Mouse (Mus musculus) ES-E14 (cell line): ENCODE data around the gene Apol7b. TPM values are rescaled to one million over a fixed set of nuclear protein-coding genes. Genes with fewer than 3 reads are reported as not detected.
"Not testable (repeated sequence)": the region's sequence is repeated elsewhere in the genome, so short reads cannot be mapped to it uniquely, and the experiment has no call there.

Source experiments
- DNase-seq: peaks from one replicate; pipeline ENCODE4 v3.0.0-alpha.2; 2013; ENCODE audit warnings: low read depth, low spot score
- H3K27ac ChIP-seq: 2 replicates; pipeline ENCODE4 v1.5.1; 2012; ENCODE audit warnings: low read depth, mild to moderate bottlenecking, low read length, moderate library complexity, mixed read lengths; ENCODE audit not compliant: poor library complexity, insufficient read depth, severe bottlenecking
- H3K36me3 ChIP-seq: 2 replicates; pipeline ENCODE4 v1.6.1; 2012; ENCODE audit warnings: mild to moderate bottlenecking, low read length, moderate library complexity, mixed read lengths; ENCODE audit not compliant: control insufficient read depth, poor library complexity, insufficient read depth, severe bottlenecking
- H3K4me1 ChIP-seq, 2 experiments: fragments of 150-350 bp in 1 of 2; sonication (generic) in 1 of 2; 2 replicates each; pipeline ENCODE4 v1.6.1; 2012; ENCODE audit warnings: low read length in 2 of 2, mild to moderate bottlenecking in 1 of 2, mixed read lengths in 1 of 2; ENCODE audit not compliant: control insufficient read depth in 2 of 2, insufficient read depth in 2 of 2, poor library complexity in 1 of 2
- H3K4me3 ChIP-seq, 2 experiments: fragments of 150-350 bp in 1 of 2; sonication (generic) in 1 of 2; 2 replicates each; pipeline ENCODE4 v1.5.1; 2012; ENCODE audit warnings: low read length in 2 of 2, low read depth in 1 of 2, mild to moderate bottlenecking in 1 of 2, mixed read lengths in 1 of 2; ENCODE audit not compliant: insufficient read depth in 1 of 2, poor library complexity in 1 of 2, severe bottlenecking in 1 of 2
- H3K9ac ChIP-seq: 2 replicates; pipeline ENCODE4 v1.6.1; 2012; ENCODE audit warnings: low read depth, mild to moderate bottlenecking, low read length, mixed read lengths; ENCODE audit not compliant: poor library complexity, insufficient read depth, severe bottlenecking
- H3K9me3 ChIP-seq: fragments of 150-350 bp; sonication (generic); 2 replicates; pipeline ENCODE4 v1.6.1; 2012; ENCODE audit warnings: low read depth, mild to moderate bottlenecking, low read length; ENCODE audit not compliant: control insufficient read depth, insufficient read depth
- CHD2 ChIP-seq: IDR thresholded peaks from 2 replicates; pipeline ENCODE4 v1.6.1; 2014; ENCODE audit warnings: mild to moderate bottlenecking, low read depth, low read length, inconsistent platforms
- HCFC1 ChIP-seq: IDR thresholded peaks from 2 replicates; pipeline ENCODE4 v1.6.1; 2012; ENCODE audit warnings: low read length, inconsistent platforms, borderline replicate concordance; ENCODE audit not compliant: insufficient read depth
- MAFK ChIP-seq: IDR thresholded peaks from 2 replicates; pipeline ENCODE4 v1.6.1; 2014; ENCODE audit warnings: mild to moderate bottlenecking, low read depth, low read length, inconsistent platforms; ENCODE audit not compliant: insufficient read depth
- ZC3H11A ChIP-seq: IDR thresholded peaks from 2 replicates; pipeline ENCODE4 v1.6.1; 2012; ENCODE audit warnings: low read depth, mild to moderate bottlenecking, inconsistent platforms, low read length, borderline replicate concordance
- ZNF384 ChIP-seq: IDR thresholded peaks from 2 replicates; pipeline ENCODE4 v1.6.1; 2012; ENCODE audit warnings: low read depth, low read length, inconsistent platforms
- in situ Hi-C, 2 experiments: fragments of 600-800 bp; cut with MboI; formaldehyde crosslinking; loops; one replicate each; pipeline ENCODE4 v1.15.1; 2025; ENCODE audit warnings: low sequenced_read_pairs in 2 of 2, inconsistent platforms in 1 of 2; ENCODE audit not compliant: unreplicated experiment in 2 of 2
- total RNA-seq: library from RNA; depleted of rRNA; stranded (reverse); fragments of 300-350 nt; gene quantifications from 2 replicates; pipeline ENCODE4 v1.2.3, GENCODE M21; 2012; rRNA removed

Apol7b gene
- 3.0 and 3.8 TPM in 2 replicates for total RNA-seq

DNA sequence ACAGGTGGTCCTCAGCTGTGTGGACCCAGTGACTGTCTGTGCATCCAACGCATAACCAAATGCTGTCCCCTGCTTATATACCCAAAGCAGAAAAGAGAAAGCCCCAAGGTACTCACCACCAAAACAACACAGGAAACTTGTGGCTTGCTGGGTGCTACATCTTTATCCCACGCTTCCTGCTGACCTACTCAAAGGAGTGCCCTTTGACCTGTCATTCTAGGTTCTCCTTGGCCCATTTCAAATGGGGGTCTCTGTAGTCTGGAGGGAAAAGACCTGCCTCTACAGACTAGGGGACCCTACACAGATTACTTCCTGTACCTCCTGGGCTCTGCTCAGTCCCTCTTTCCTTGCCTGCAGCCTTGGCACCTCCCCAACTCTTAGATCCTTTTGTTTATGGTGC lies at the start of gene Apol7b:
Gene Apol7b (minus strand): TSS at position 101 of the 400 bp plus-strand sequence.
- H3K9me3 ChIP-seq, H3K36me3 ChIP-seq, H3K4me1 ChIP-seq, H3K9ac ChIP-seq, in situ Hi-C loops, DNase-seq, H3K27ac ChIP-seq, H3K4me3 ChIP-seq: not testable (repeated sequence)

DNA sequence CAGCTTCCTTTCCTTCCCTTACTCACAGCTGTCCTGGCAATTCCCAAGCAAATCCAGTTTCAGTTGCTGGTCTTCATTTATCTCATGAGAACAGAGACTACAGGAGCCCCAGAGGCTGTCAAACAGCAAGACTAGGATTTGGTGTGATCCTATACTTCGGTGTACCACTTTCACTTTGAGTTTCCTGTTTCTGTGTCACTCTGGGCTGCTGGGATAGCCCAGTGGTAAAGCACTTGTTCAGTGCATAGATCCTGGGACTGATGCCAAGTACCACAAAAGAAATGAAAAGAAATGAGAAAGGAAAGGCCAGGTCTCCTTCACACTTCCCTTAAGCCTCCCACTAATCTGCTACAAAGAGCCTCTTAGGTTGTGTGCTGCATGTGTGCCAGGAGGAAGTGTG lies 47.4 kb upstream of the Apol7b start:
- DNase-seq, H3K4me1 ChIP-seq, in situ Hi-C loops, H3K9ac ChIP-seq, H3K4me3 ChIP-seq, H3K27ac ChIP-seq, H3K36me3 ChIP-seq, H3K9me3 ChIP-seq: not testable (repeated sequence)

DNA sequence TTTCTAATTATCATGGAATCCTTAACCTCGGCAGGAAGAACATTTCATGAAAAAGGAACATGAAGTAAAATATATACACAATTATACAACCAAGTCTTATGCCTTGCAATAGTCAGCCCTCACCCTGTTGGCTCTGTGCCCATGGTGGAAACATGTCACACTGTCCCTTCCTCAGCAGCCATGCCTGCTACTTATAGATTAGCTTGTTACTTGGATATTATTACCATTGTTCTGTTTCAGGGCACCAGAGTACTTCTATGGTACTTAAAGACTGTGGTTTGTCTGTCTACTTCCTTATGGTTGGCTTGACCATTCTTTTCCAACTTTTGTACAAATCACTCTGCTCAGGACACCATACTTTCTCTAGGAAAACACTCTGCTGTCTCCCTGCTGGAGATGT lies 45.9 kb upstream of the Apol7b start:
- H3K4me3 ChIP-seq, DNase-seq, H3K9ac ChIP-seq, H3K4me1 ChIP-seq, H3K27ac ChIP-seq, in situ Hi-C loops, H3K9me3 ChIP-seq, H3K36me3 ChIP-seq: not testable (repeated sequence)

DNA sequence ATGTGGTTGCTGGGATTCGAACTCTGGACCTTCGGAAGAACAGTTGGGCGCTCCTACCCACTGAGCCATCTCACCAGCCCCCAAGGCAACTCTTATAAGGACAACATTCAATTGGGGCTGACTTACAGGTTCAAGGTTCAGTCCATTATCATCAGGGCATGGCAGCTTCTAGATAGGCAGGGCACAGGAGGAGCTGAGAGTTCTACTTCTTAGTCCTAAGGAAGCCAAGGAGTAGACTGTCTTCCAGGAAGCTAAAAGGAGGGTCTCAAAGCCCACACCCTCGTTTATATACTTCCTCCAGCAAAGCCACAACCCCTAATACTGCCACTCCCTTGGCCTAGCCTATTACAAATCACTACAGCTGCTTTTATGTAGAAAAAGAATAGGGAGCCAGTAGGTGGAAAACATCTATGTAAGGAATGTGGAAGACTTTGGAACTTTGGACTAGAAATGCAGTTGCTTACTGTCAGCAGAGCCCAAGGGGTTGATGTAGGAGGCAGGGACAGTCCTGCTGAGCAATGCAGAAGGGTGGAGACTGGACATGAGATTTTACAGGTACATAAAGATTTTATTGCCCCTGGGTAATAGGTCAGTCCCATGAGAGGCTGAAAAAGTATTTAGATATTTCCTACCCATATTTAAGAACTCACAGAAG lies 35.0 kb upstream of the Apol7b start:
- no peak for TF ChIP-seq MAFK
- TF ChIP-seq HCFC1: no peak
- no peak for TF ChIP-seq ZNF384
- TF ChIP-seq CHD2: no peak
- TF ChIP-seq ZC3H11A: no peak
- no peaks in the 10 kb centered on the region for H3K9me3 ChIP-seq
- no peaks in the 10 kb centered on the region for H3K4me1 ChIP-seq
- no peaks in the 10 kb centered on the region for H3K36me3 ChIP-seq
- H3K27ac ChIP-seq: no peak overlapping the region
- in situ Hi-C loops: no loop called here
- H3K9ac ChIP-seq: no peak overlapping the region
- no peak overlapping the region for H3K4me3 ChIP-seq
- DNase-seq: no peak

DNA sequence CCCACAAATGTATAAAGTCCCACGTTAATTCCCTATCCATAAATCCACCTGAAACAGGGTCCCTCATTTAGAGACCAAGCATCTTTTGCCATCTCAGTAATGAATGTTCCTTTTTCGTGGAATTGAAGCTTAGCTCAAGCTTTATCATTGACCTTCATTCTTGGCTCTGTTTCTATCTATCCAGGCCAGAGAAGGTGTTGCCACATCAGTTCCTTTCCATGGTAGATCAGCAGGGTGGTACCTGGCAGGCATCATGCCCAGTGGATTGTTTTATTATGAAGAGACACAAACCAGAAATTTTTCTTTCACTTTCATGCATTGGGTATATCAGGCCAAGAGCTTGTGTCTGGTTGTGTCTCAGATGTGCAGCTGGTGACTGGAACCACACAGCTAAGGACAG lies 29.4 kb upstream of the Apol7b start, which contains the start of gene Apol10a:
Gene Apol10a (plus strand): TSS at position 355 of the 400 bp plus-strand sequence.
- H3K9ac ChIP-seq, H3K27ac ChIP-seq, in situ Hi-C loops, H3K9me3 ChIP-seq, H3K4me3 ChIP-seq, DNase-seq, H3K4me1 ChIP-seq, H3K36me3 ChIP-seq: not testable (repeated sequence)

DNA sequence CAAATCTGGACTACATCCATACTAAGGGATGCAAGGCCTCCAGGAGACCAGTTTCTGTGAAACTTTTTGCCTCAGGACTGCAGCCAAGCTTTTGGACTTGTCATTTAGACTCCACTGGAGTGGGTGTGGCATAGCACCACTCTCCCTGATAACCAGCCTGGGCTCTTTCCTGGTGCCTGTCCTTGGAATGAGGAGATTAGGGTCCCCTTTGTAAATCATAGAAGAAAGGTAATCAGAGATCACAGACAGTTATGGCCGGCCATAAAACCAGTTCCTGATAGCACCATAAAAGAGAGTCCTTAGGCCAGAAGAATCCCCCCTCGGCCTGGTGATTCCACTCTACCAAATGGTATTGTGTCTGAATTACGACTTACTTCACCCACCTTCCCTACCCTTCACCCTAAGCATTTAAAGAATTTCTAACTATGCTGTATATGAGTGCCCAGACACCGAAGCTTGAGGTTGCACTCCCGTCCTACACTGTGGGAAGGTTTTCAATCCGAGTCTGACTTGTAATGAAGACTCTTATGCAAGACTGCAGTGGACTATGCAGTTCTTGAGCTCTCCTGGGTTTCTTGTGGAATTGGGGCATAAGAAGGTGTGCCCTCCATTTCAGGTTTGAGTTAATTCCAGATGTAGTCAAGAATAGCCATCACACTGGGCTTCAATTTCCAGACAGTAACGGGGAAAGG lies 27.6 kb upstream of the Apol7b start:
- H3K9me3 ChIP-seq, H3K4me3 ChIP-seq, H3K36me3 ChIP-seq, in situ Hi-C loops, H3K27ac ChIP-seq, H3K9ac ChIP-seq, DNase-seq, H3K4me1 ChIP-seq: not testable (repeated sequence)

DNA sequence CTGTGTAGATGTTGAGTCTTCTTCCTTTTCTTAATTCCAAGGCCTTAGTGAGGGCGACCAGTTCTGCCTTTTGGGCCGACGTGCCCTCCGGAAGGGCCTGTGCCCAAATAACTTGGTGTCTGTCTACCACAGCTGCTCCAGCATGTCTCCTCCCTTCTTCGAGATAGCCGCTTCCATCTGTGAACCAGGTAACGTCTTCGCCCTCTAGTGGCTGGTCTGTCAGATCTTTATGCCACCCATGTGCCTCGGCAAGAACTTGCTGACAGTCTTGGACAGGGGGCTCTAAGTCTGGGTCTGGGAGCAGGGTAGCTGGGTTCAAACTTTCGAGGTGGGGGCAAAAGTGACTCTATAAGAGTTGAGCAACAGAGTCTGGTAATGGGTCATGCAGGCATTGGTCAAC lies 2.6 kb upstream of the Apol7b start:
- DNase-seq, H3K9me3 ChIP-seq, H3K27ac ChIP-seq, in situ Hi-C loops, H3K4me3 ChIP-seq, H3K9ac ChIP-seq, H3K36me3 ChIP-seq, H3K4me1 ChIP-seq: not testable (repeated sequence)
